Mouse (Mus musculus) E14TG2a.4 (cell line): ENCODE results near the gene Spg7.

ENCODE experiments used
- CTCF ChIP-seq: conservative IDR thresholded peaks from 2 replicates; pipeline ENCODE4 v1.5.1; 2014; ENCODE audit warnings: low read length
- NANOG ChIP-seq: IDR thresholded peaks from 2 replicates; pipeline ENCODE4 v1.6.1; 2014; ENCODE audit warnings: borderline replicate concordance, low read length, mixed read lengths
- POU5F1 ChIP-seq: IDR thresholded peaks from 2 replicates; pipeline ENCODE4 v1.6.1; 2014; ENCODE audit warnings: low read length, borderline replicate concordance

GRCm38 (mm10) chr8:123097786-123098584 is 35.2 kb downstream of the Spg7 start:
- TF ChIP-seq CTCF (no peak), NANOG (no peak), POU5F1 (no peak)
